Mouse (Mus musculus) kidney, embryonic 14.5 days (tissue): Measurements from ENCODE around the gene Ccdc172. TPM values are rescaled to one million over a fixed set of nuclear protein-coding genes. Genes with fewer than 3 reads are reported as not detected.

Experiments used
- ATAC-seq: fragments of 200-750 bp; cut with Nextera tagmentation; 2 replicates; pipeline ENCODE4 v1.8.0; 2017; ENCODE audit warnings: moderate number of reproducible peaks, mild to moderate bottlenecking, moderate TSS enrichment, moderate library complexity; ENCODE audit not compliant: low FRiP score, low TSS enrichment
- H3K27ac ChIP-seq: fragments of 300-500 bp; sonication (generic); 2 replicates; pipeline ENCODE4 v1.5.1; 2014; ENCODE audit warnings: low read depth, mild to moderate bottlenecking, low read length, moderate library complexity, mixed read lengths
- H3K27me3 ChIP-seq: fragments of 300-500 bp; sonication (generic); 2 replicates; pipeline ENCODE4 v1.6.1; 2014; ENCODE audit warnings: mild to moderate bottlenecking, low read length; ENCODE audit not compliant: control insufficient read depth, insufficient read depth
- H3K36me3 ChIP-seq: fragments of 300-500 bp; sonication (generic); 2 replicates; pipeline ENCODE4 v1.6.1; 2014; ENCODE audit warnings: low read length, mixed read lengths; ENCODE audit not compliant: control insufficient read depth, insufficient read depth
- H3K4me1 ChIP-seq: fragments of 300-500 bp; sonication (generic); 2 replicates; pipeline ENCODE4 v1.6.1; 2014; ENCODE audit warnings: low read length, mixed read lengths; ENCODE audit not compliant: control insufficient read depth, insufficient read depth
- H3K4me2 ChIP-seq: fragments of 300-500 bp; sonication (generic); replicated peaks from 2 replicates; pipeline ENCODE4 v1.6.1; 2014; ENCODE audit warnings: low read depth, mild to moderate bottlenecking, low read length
- H3K4me3 ChIP-seq: fragments of 300-500 bp; sonication (generic); 2 replicates; pipeline ENCODE4 v1.5.1; 2014; ENCODE audit warnings: mild to moderate bottlenecking, low read length
- H3K9ac ChIP-seq: fragments of 300-500 bp; sonication (generic); 2 replicates; pipeline ENCODE4 v1.6.1; 2014; ENCODE audit warnings: low read depth, mild to moderate bottlenecking, low read length, moderate library complexity
- H3K9me3 ChIP-seq: fragments of 300-500 bp; sonication (generic); 2 replicates; pipeline ENCODE4 v1.6.1; 2016; ENCODE audit warnings: low read length; ENCODE audit not compliant: control insufficient read depth
- WGBS: fragments of 180-500 bp; shearing (Covaris S2); extraction: QIAGEN DNeasy Blood & Tissue Kit; methylation state at CpG from one replicate; pipeline ENCODE4 v1.1.7; 2014; 5-methylcytosine and 5-hydroxymethylcytosine counted together
- polyA plus RNA-seq: library from polyadenylated mRNA; unstranded; fragments of >200 nt; fragmentation: Nextera tagmentation; extraction: Ambion mirVana; gene quantifications from 2 replicates; pipeline ENCODE4 v1.2.1, GENCODE M21; 2014

The Ccdc172 gene
- polyA plus RNA-seq, 1 experiment from 2014 or later = not detected

GRCm38 (mm10) chr19:58586046-58586445 lies 74.3 kb downstream of the Ccdc172 start:
- H3K9me3 ChIP-seq = no peaks in the 10 kb centered on the region
- H3K36me3 ChIP-seq = no peaks in the 10 kb centered on the region
- 80% methylated on average over 2 of the region's 2 CpGs for WGBS
- H3K27me3 ChIP-seq = no peaks in the 10 kb centered on the region
- no peak for ATAC-seq
- no peak overlapping the region for H3K9ac ChIP-seq
- no peak overlapping the region for H3K4me3 ChIP-seq
- no peak overlapping the region for H3K27ac ChIP-seq
- H3K4me1 ChIP-seq = 0 out of 2 replicates have a peak, but pooled peaks cover 8% of the 10 kb centered on the region
- H3K4me2 ChIP-seq = no peak overlapping the region

- no peak for ATAC-seq
- Histone ChIP-seq H3K9me3 (peaks cover 14% of the 10 kb centered on the region; the same call in 1 of the 2 replicates), H3K27me3 (no peaks in the 10 kb centered on the region), H3K36me3 (no peaks in the 10 kb centered on the region), H3K4me2 (no peak overlapping the region), H3K27ac (no peak overlapping the region), H3K9ac (no peak overlapping the region), H3K4me3 (no peak overlapping the region), H3K4me1 (no peaks in the 10 kb centered on the region)
- 74% methylated on average over 6 of the region's 6 CpGs for whole genome bisulfite sequencing
Measured at GRCm38 (mm10) chr19:58590251-58590936, 78.6 kb downstream of the Ccdc172 start.

- H3K27me3 ChIP-seq = no peaks in the 10 kb centered on the region
- no peaks in the 10 kb centered on the region for H3K36me3 ChIP-seq
- 88% methylated on average over 5 of the region's 5 CpGs for WGBS
- ATAC-seq = no peak
- H3K4me3 ChIP-seq = no peak overlapping the region
- no peak overlapping the region for H3K27ac ChIP-seq
- no peak overlapping the region for H3K9ac ChIP-seq
- peaks cover 3% of the 10 kb centered on the region; the same call in 1 of the 2 replicates for H3K9me3 ChIP-seq
- H3K4me2 ChIP-seq = no peak overlapping the region
- no peaks in the 10 kb centered on the region for H3K4me1 ChIP-seq
Measured at GRCm38 (mm10) chr19:58600381-58600780, 88.6 kb downstream of the Ccdc172 start.

Other genes with a start within 250 kb of the Ccdc172 start
- gene Gfra1, start 56.1 kb upstream of the Ccdc172 start, polyA plus RNA-seq = 38.1 and 70.1 TPM in 2 replicates
- gene Pnlip, start 140.5 kb downstream of the Ccdc172 start, polyA plus RNA-seq = not detected in 2 replicates
- 0.53 and 0.87 TPM in 2 replicates for gene Pnliprp1, start 216.9 kb downstream of the Ccdc172 start, polyA plus RNA-seq
- gene Pnliprp2, start 247.7 kb downstream of the Ccdc172 start, polyA plus RNA-seq = 0.18 and 0.36 TPM in 2 replicates